Mouse (Mus musculus) hindbrain, postnatal 0 days (tissue): Measurements from ENCODE around the gene Rhou. TPM values are rescaled to one million over a fixed set of nuclear protein-coding genes. Genes with fewer than 3 reads are reported as not detected.
"Not testable (repeated sequence)": the region's sequence is repeated elsewhere in the genome, so short reads cannot be mapped to it uniquely, and the experiment has no call there.

ENCODE experiments used
- ATAC-seq: fragments of 200-750 bp; cut with Nextera tagmentation; 2 replicates; pipeline ENCODE4 v1.8.0; 2017; ENCODE audit warnings: mild to moderate bottlenecking, moderate TSS enrichment, moderate library complexity
- DNase-seq: peaks from one replicate; pipeline ENCODE4 v3.0.0-alpha.2; 2015; ENCODE audit warnings: low spot score
- H3K27ac ChIP-seq: fragments of 300-500 bp; sonication (generic); 2 replicates; pipeline ENCODE4 v1.5.1; 2014; ENCODE audit warnings: mild to moderate bottlenecking
- H3K27me3 ChIP-seq: fragments of 300-500 bp; sonication (generic); 2 replicates; pipeline ENCODE4 v1.6.1; 2014; ENCODE audit warnings: low read length, mixed read lengths; ENCODE audit not compliant: insufficient read depth
- H3K36me3 ChIP-seq: fragments of 300-500 bp; sonication (generic); 2 replicates; pipeline ENCODE4 v1.6.1; 2014; ENCODE audit warnings: low read length, mixed read lengths; ENCODE audit not compliant: insufficient read depth
- H3K4me1 ChIP-seq: fragments of 300-500 bp; sonication (generic); 2 replicates; pipeline ENCODE4 v1.6.1; 2014; ENCODE audit warnings: antibody characterized with exemption, low read length, mixed read lengths; ENCODE audit not compliant: insufficient read depth
- H3K4me2 ChIP-seq: fragments of 300-500 bp; sonication (generic); 2 replicates; pipeline ENCODE4 v1.6.1; 2014; ENCODE audit warnings: low read depth, mild to moderate bottlenecking, low read length, moderate library complexity, mixed read lengths
- H3K4me3 ChIP-seq: fragments of 300-500 bp; sonication (generic); 2 replicates; pipeline ENCODE4 v1.5.1; 2014; ENCODE audit warnings: low read length
- H3K9ac ChIP-seq: fragments of 300-500 bp; sonication (generic); replicated peaks from 2 replicates; pipeline ENCODE4 v1.6.1; 2014; ENCODE audit warnings: mild to moderate bottlenecking, low read length, moderate library complexity, mixed read lengths
- H3K9me3 ChIP-seq: fragments of 300-500 bp; sonication (generic); 2 replicates; pipeline ENCODE4 v1.6.1; 2016; ENCODE audit warnings: low read length, mixed read lengths
- CTCF ChIP-seq: IDR thresholded peaks from 2 replicates; pipeline ENCODE4 v1.5.1; 2016; ENCODE audit warnings: antibody characterized with exemption, control low read depth, low read depth
- WGBS: fragments of 180-500 bp; shearing (Covaris S2); extraction: QIAGEN DNeasy Blood & Tissue Kit; methylation state at CpG from one replicate; pipeline ENCODE4 v1.1.7; 2014; 5-methylcytosine and 5-hydroxymethylcytosine counted together
- polyA plus RNA-seq: library from polyadenylated mRNA; unstranded; fragments of >200 nt; fragmentation: Nextera tagmentation; extraction: Ambion mirVana; gene quantifications from 2 replicates; pipeline ENCODE4 v1.2.1, GENCODE M21; 2015
- total RNA-seq: library from RNA; depleted of rRNA; stranded (reverse); fragments of >200 nt; gene quantifications from 2 replicates; pipeline ENCODE4 v1.2.3, GENCODE M21; 2014

Rhou gene
- total and polyA plus RNA-seq, 2 experiments from 2014 or later, result 7.9 to 25.2 TPM

DNA sequence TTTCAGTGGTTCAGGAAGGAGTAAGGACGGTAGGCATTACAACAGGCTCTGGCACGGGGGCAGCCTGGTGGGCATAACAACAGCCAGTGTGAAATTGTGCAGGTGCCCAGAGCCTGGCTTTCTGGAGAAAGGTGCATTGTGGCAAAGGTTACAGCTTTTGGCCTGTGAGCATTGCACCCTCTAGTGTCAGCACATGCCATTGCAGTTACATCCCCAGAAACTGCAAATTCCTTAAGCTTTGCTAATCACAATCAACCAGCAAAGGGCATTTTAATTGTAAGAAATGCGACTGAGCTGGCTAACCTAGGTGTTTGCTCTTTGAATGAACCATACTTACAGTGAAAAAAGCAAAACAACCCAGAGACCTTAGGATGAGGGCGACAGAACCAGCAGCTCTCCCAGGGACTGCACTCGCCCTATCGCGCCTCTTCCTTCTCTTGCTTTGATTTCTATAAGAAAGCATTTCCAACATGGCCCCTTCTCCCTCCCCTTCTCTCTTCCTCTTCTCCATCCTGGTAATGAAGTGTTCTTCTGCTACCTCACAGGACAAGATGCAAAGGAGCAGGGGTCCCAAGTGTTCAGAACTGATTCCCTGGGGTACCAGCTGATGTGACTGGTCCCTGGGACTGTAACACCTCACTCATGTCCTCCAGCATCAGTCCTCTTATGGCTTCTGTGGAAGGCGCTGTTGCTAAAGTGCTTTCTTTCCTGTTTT lies 25.3 kb upstream of the Rhou start:
- peak; percentile 53; the same call in 1 of the 2 replicates for ATAC-seq
- 0 out of 2 replicates have a peak, but pooled peaks cover 3% of the 10 kb centered on the region for H3K27me3 ChIP-seq
- peak; percentile 87 for TF ChIP-seq CTCF

DNA sequence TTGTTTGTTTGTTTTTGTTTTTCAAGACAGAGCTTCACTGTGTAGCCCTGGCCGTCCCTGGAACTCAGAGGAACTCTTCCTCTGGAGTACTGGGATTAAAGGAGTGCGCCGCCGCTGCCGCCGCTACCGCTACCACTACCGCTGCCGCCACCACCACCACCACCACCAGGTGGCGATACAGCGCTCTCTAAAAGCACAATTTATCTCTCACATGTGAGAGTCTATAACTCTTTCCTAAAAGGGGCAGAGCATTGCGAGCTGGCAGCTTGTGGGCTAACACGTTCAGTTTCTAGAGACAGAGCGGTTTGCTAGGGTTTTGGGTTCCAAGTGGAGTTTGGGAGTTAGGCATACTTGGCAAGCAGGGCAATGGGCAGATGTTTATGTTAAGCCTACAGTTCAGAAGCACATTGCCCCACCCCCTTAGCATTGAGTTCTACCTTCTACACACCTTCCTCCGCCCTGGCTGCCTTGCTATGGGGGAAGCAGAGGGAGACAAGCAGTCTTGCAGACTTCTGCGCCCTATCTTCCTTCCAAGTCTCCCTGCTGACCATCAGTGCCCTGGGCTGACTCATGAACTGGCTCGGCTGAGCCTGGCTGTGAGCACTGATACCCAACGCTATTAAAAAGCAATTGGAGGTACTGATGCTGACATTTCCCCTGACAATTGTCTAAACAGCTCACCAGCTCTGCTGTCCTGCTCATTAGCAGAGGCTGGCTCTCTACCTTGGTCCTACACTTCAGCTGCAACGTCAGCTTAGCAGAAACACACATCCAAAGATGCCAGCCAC lies 24.6 kb upstream of the Rhou start:
- DNase-seq, result peak; percentile 91
- Histone ChIP-seq H3K27ac (no peak overlapping the region), H3K27me3 (0 out of 2 replicates have a peak, but pooled peaks cover 3% of the 10 kb centered on the region), H3K9me3 (no peaks in the 10 kb centered on the region), H3K36me3 (no peaks in the 10 kb centered on the region), H3K4me1 (peaks cover 5% of the 10 kb centered on the region; the same call in 1 of the 2 replicates), H3K4me3 (peak overlapping the region; percentile 29), H3K4me2 (peak overlapping the region; percentile 61), H3K9ac (peak overlapping the region; percentile 22; the same call in 1 of the 2 replicates)
- peak; percentile 93 for TF ChIP-seq CTCF
- 10% methylated on average over 19 of the region's 19 CpGs for WGBS
- ATAC-seq, result peak; percentile 50; the same call in 1 of the 2 replicates

More for the DNA sequence above, 25.3 kb upstream of the Rhou start:
- peak overlapping the region; percentile 29 for H3K4me3 ChIP-seq
- no peaks in the 10 kb centered on the region for H3K9me3 ChIP-seq
- peak overlapping the region; percentile 27; the same call in 1 of the 2 replicates for H3K27ac ChIP-seq
- H3K4me1 ChIP-seq, result peaks cover 5% of the 10 kb centered on the region; the same call in 1 of the 2 replicates
- 3% methylated on average over 8 of the region's 8 CpGs for WGBS
- H3K36me3 ChIP-seq, result no peaks in the 10 kb centered on the region
- H3K4me2 ChIP-seq, result peak overlapping the region; percentile 61
- peak; percentile 65 for DNase-seq
- H3K9ac ChIP-seq, result peak overlapping the region; percentile 22; the same call in 1 of the 2 replicates

DNA sequence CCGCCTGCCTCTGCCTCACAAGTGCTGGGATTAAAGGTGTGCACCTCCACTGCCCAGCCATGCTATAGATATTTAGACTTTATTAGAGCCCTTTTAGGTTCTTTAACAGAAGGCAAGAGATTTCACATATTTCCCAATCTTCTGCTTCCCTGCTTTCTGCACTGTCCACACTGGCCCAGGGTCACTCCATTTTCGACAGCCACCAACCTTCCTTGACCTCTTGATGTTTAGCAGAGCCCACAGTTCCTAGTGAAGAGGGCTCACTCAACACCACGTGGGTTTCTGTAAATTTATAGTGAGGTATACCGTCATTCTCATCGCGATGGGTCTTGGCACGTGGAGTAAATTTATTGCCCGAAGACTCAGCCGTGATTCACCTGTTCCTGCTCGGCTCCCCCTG lies 23.7 kb upstream of the Rhou start:
- H3K9ac ChIP-seq, result no peak overlapping the region
- no peak for ATAC-seq
- DNase-seq, result no peak
- peak overlapping the region; percentile 53 for H3K4me2 ChIP-seq
- H3K9me3 ChIP-seq, result no peaks in the 10 kb centered on the region
- no peaks in the 10 kb centered on the region for H3K36me3 ChIP-seq
- H3K4me1 ChIP-seq, result peaks cover 5% of the 10 kb centered on the region; the same call in 1 of the 2 replicates
- no peaks in the 10 kb centered on the region for H3K27me3 ChIP-seq
- H3K4me3 ChIP-seq, result peak overlapping the region; percentile 25; the same call in 1 of the 2 replicates
- H3K27ac ChIP-seq, result no peak overlapping the region
- TF ChIP-seq CTCF, result no peak
- 54% methylated on average over 10 of the region's 10 CpGs for whole genome bisulfite sequencing

DNA sequence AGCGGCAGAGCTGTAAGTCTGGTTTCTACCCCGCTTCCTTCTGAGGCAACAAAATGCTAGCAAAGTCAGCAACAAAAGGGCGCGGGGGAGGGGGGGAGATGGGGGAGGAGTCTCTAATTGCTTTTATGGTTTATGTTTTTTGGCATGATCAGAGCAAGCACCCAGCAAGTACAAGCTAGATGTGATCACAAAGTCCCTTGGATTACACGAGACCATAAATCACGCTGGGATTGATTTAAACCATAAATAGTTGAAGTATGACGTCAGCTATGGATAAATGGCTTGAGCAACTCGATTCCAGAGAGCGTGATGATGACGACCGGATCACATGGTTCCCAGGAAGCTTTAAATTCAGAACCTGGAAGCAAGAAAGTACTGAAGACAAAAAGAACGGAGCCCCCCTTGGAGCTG lies 22.9 kb upstream of the Rhou start:
- no peaks in the 10 kb centered on the region for H3K27me3 ChIP-seq
- peak; percentile 46 for DNase-seq
- no peak overlapping the region for H3K9ac ChIP-seq
- WGBS, result 31% methylated on average over 12 of the region's 12 CpGs
- H3K27ac ChIP-seq, result no peak overlapping the region
- ATAC-seq, result peak; percentile 24; the same call in 1 of the 2 replicates
- H3K4me1 ChIP-seq, result peaks cover 5% of the 10 kb centered on the region; the same call in 1 of the 2 replicates
- no peak for TF ChIP-seq CTCF
- H3K4me2 ChIP-seq, result peak overlapping the region; percentile 53
- H3K36me3 ChIP-seq, result no peaks in the 10 kb centered on the region
- H3K9me3 ChIP-seq, result no peaks in the 10 kb centered on the region
- H3K4me3 ChIP-seq, result peak overlapping the region; percentile 25

DNA sequence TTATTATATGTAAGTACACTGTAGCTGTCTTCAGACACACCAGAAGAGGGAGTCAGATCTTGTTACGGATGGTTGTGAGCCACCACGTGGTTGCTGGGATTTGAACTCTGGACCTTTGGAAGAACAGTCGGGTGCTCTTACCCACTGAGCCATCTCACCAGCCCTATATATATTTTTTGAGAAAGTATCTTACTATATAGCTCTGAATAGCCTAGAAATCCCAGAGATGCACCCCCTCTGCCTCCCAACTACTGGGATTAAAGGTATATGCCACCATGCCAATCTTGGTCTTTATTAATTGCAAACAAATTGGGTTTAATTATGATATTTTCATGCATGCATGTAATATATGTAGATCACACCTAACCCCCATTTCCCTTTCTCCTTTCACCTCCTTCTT lies 22.0 kb upstream of the Rhou start:
- 63% methylated on average over 3 of the region's 3 CpGs for WGBS

DNA sequence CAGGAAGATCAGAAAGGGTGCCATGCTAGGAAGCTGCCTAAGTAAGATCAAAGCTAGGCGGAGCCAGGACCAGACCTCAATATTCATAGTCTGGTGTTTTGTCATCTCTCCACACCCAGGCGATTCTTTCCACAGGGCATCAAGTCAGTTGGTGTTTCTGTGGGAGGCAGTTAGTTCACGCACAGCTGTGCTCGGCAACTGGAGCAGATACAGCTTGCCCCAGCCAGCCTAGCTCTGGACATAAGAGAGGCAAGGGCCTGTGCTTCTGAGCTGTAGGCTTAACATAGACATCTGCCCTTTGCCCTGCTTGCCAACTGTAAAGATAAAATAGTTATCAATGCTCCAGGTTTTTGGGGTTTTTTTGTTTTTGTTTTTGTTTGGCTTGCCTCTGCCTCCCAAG lies 21.5 kb upstream of the Rhou start:
- Histone ChIP-seq H3K36me3 (no peaks in the 10 kb centered on the region), H3K4me1 (peaks cover 5% of the 10 kb centered on the region; the same call in 1 of the 2 replicates), H3K9ac (no peak overlapping the region), H3K4me2 (no peak overlapping the region), H3K27me3 (no peaks in the 10 kb centered on the region), H3K27ac (no peak overlapping the region), H3K9me3 (no peaks in the 10 kb centered on the region), H3K4me3 (no peak overlapping the region)
- ATAC-seq (no peak), DNase-seq (no peak)
- no peak for TF ChIP-seq CTCF
- 85% methylated on average over 4 of the region's 4 CpGs for WGBS

More for the DNA sequence above, 22.0 kb upstream of the Rhou start:
- not testable (repeated sequence) for DNase-seq, H3K9ac ChIP-seq, H3K4me2 ChIP-seq, H3K27ac ChIP-seq, H3K4me3 ChIP-seq, H3K4me1 ChIP-seq, H3K36me3 ChIP-seq, H3K9me3 ChIP-seq, ATAC-seq, H3K27me3 ChIP-seq
